Mouse (Mus musculus): ENCODE measurements around the gene Zcchc12. TPM values are rescaled to one million over a fixed set of nuclear protein-coding genes. Genes with fewer than 3 reads are reported as not detected.

Zcchc12 gene
- 7.8 and 8.8 TPM in 2 replicates for polyA plus RNA-seq (2014; fragmentation: Nextera tagmentation; extraction: Ambion mirVana)

- Histone ChIP-seq H3K4me2 (ENCODE audit: low read depth, severe bottlenecking) (peak within 1 kb of the TSS; percentile 43), H3K9me3 (ENCODE audit: control insufficient read depth, low read length) (no peaks in the 10 kb centered on the region), H3K27ac (replicated peaks; ENCODE audit: low read depth, low read length) (no peak within 1 kb of the TSS), H3K27me3 (ENCODE audit: control insufficient read depth, insufficient read depth, low read length) (no peaks in the 10 kb centered on the region), H3K4me3 (ENCODE audit: low read depth, low read length) (peak within 1 kb of the TSS; percentile 19; the same call in 1 of the 2 replicates), H3K36me3 (ENCODE audit: control insufficient read depth, insufficient read depth, low read length) (no peaks in the 10 kb centered on the region), H3K9ac (ENCODE audit: low read length) (no peak within 1 kb of the TSS), H3K4me1 (ENCODE audit: control insufficient read depth, insufficient read depth, low read length) (no peaks in the 10 kb centered on the region)
- ATAC-seq (ENCODE audit: insufficient number of reproducible peaks, low FRiP score, low TSS enrichment, low read depth) (peak; percentile 58), DNase-seq (ENCODE audit: low spot score) (peak; percentile 51)
- WGBS: 21% methylated on average over 28 of the region's 28 CpGs
Observed at GRCm38 (mm10) chrX:36195736-36196525, at the start of gene Zcchc12. TSS of gene Zcchc12 (plus strand) at chrX:36195904.

- no peak overlapping the region for H3K27ac ChIP-seq (replicated peaks; ENCODE audit: low read depth, low read length)
- DNase-seq (ENCODE audit: low spot score) (no peak), ATAC-seq (ENCODE audit: insufficient number of reproducible peaks, low FRiP score, low TSS enrichment, low read depth) (no peak)
- no peaks in the 10 kb centered on the region for H3K9me3 ChIP-seq (ENCODE audit: control insufficient read depth, low read length)
- no peak overlapping the region for H3K4me3 ChIP-seq (ENCODE audit: low read depth, low read length)
- no peak overlapping the region for H3K9ac ChIP-seq (ENCODE audit: low read length)
- H3K4me1 ChIP-seq (ENCODE audit: control insufficient read depth, insufficient read depth, low read length): no peaks in the 10 kb centered on the region
- 80% methylated on average over 4 of the region's 4 CpGs for WGBS
- H3K36me3 ChIP-seq (ENCODE audit: control insufficient read depth, insufficient read depth, low read length): no peaks in the 10 kb centered on the region
- no peak overlapping the region for H3K4me2 ChIP-seq (ENCODE audit: low read depth, severe bottlenecking)
- no peaks in the 10 kb centered on the region for H3K27me3 ChIP-seq (ENCODE audit: control insufficient read depth, insufficient read depth, low read length)
Observed at GRCm38 (mm10) chrX:36146746-36147145, 49.0 kb upstream of the Zcchc12 start.

- DNase-seq (ENCODE audit: low spot score) (no peak), ATAC-seq (ENCODE audit: insufficient number of reproducible peaks, low FRiP score, low TSS enrichment, low read depth) (no peak)
- no peak overlapping the region for H3K4me2 ChIP-seq (ENCODE audit: low read depth, severe bottlenecking)
- no peaks in the 10 kb centered on the region for H3K36me3 ChIP-seq (ENCODE audit: control insufficient read depth, insufficient read depth, low read length)
- no peak overlapping the region for H3K9ac ChIP-seq (ENCODE audit: low read length)
- no peak overlapping the region for H3K4me3 ChIP-seq (ENCODE audit: low read depth, low read length)
- H3K27ac ChIP-seq (replicated peaks; ENCODE audit: low read depth, low read length): no peak overlapping the region
- H3K9me3 ChIP-seq (ENCODE audit: control insufficient read depth, low read length): no peaks in the 10 kb centered on the region
- no peaks in the 10 kb centered on the region for H3K27me3 ChIP-seq (ENCODE audit: control insufficient read depth, insufficient read depth, low read length)
- H3K4me1 ChIP-seq (ENCODE audit: control insufficient read depth, insufficient read depth, low read length): no peaks in the 10 kb centered on the region
Observed at GRCm38 (mm10) chrX:36150100-36150499, 45.6 kb upstream of the Zcchc12 start.

GRCm38 (mm10) chrX:36156677-36157076 lies 39.0 kb upstream of the Zcchc12 start:
- ATAC-seq (ENCODE audit: insufficient number of reproducible peaks, low FRiP score, low TSS enrichment, low read depth) (no peak), DNase-seq (ENCODE audit: low spot score) (no peak)
- H3K36me3 ChIP-seq (ENCODE audit: control insufficient read depth, insufficient read depth, low read length): no peaks in the 10 kb centered on the region
- no peaks in the 10 kb centered on the region for H3K9me3 ChIP-seq (ENCODE audit: control insufficient read depth, low read length)
- WGBS: 69% methylated on average over 2 of the region's 2 CpGs
- H3K27me3 ChIP-seq (ENCODE audit: control insufficient read depth, insufficient read depth, low read length): no peaks in the 10 kb centered on the region
- H3K4me2 ChIP-seq (ENCODE audit: low read depth, severe bottlenecking): no peak overlapping the region
- no peak overlapping the region for H3K27ac ChIP-seq (replicated peaks; ENCODE audit: low read depth, low read length)
- no peaks in the 10 kb centered on the region for H3K4me1 ChIP-seq (ENCODE audit: control insufficient read depth, insufficient read depth, low read length)
- no peak overlapping the region for H3K9ac ChIP-seq (ENCODE audit: low read length)
- H3K4me3 ChIP-seq (ENCODE audit: low read depth, low read length): no peak overlapping the region

- no peaks in the 10 kb centered on the region for H3K36me3 ChIP-seq (ENCODE audit: control insufficient read depth, insufficient read depth, low read length)
- H3K4me3 ChIP-seq (ENCODE audit: low read depth, low read length): no peak overlapping the region
- WGBS: 21% methylated on average over 4 of the region's 4 CpGs
- no peak overlapping the region for H3K27ac ChIP-seq (replicated peaks; ENCODE audit: low read depth, low read length)
- DNase-seq (ENCODE audit: low spot score) (peak; percentile 21), ATAC-seq (ENCODE audit: insufficient number of reproducible peaks, low FRiP score, low TSS enrichment, low read depth) (no peak)
- H3K4me1 ChIP-seq (ENCODE audit: control insufficient read depth, insufficient read depth, low read length): no peaks in the 10 kb centered on the region
- H3K9me3 ChIP-seq (ENCODE audit: control insufficient read depth, low read length): no peaks in the 10 kb centered on the region
- H3K9ac ChIP-seq (ENCODE audit: low read length): no peak overlapping the region
- H3K27me3 ChIP-seq (ENCODE audit: control insufficient read depth, insufficient read depth, low read length): no peaks in the 10 kb centered on the region
- no peak overlapping the region for H3K4me2 ChIP-seq (ENCODE audit: low read depth, severe bottlenecking)
Observed at GRCm38 (mm10) chrX:36161567-36161966, 34.1 kb upstream of the Zcchc12 start.

- ATAC-seq (ENCODE audit: insufficient number of reproducible peaks, low FRiP score, low TSS enrichment, low read depth) (no peak), DNase-seq (ENCODE audit: low spot score) (peak; percentile 51)
- Histone ChIP-seq H3K9me3 (ENCODE audit: control insufficient read depth, low read length) (no peaks in the 10 kb centered on the region), H3K4me1 (ENCODE audit: control insufficient read depth, insufficient read depth, low read length) (no peaks in the 10 kb centered on the region), H3K9ac (ENCODE audit: low read length) (no peak overlapping the region), H3K27me3 (ENCODE audit: control insufficient read depth, insufficient read depth, low read length) (no peaks in the 10 kb centered on the region), H3K4me3 (ENCODE audit: low read depth, low read length) (no peak overlapping the region), H3K4me2 (ENCODE audit: low read depth, severe bottlenecking) (no peak overlapping the region), H3K27ac (replicated peaks; ENCODE audit: low read depth, low read length) (no peak overlapping the region), H3K36me3 (ENCODE audit: control insufficient read depth, insufficient read depth, low read length) (no peaks in the 10 kb centered on the region)
Observed at GRCm38 (mm10) chrX:36183625-36184024, 12.1 kb upstream of the Zcchc12 start.

- 73% methylated on average over 5 of the region's 5 CpGs for WGBS
- H3K4me3 ChIP-seq (ENCODE audit: low read depth, low read length): no peak overlapping the region
- no peak overlapping the region for H3K27ac ChIP-seq (replicated peaks; ENCODE audit: low read depth, low read length)
- DNase-seq (ENCODE audit: low spot score) (no peak), ATAC-seq (ENCODE audit: insufficient number of reproducible peaks, low FRiP score, low TSS enrichment, low read depth) (no peak)
- no peaks in the 10 kb centered on the region for H3K36me3 ChIP-seq (ENCODE audit: control insufficient read depth, insufficient read depth, low read length)
- no peak overlapping the region for H3K9ac ChIP-seq (ENCODE audit: low read length)
- H3K27me3 ChIP-seq (ENCODE audit: control insufficient read depth, insufficient read depth, low read length): no peaks in the 10 kb centered on the region
- no peaks in the 10 kb centered on the region for H3K9me3 ChIP-seq (ENCODE audit: control insufficient read depth, low read length)
- no peaks in the 10 kb centered on the region for H3K4me1 ChIP-seq (ENCODE audit: control insufficient read depth, insufficient read depth, low read length)
- H3K4me2 ChIP-seq (ENCODE audit: low read depth, severe bottlenecking): no peak overlapping the region
Observed at GRCm38 (mm10) chrX:36186036-36186435, 9.7 kb upstream of the Zcchc12 start.

GRCm38 (mm10) chrX:36186443-36186842 lies 9.3 kb upstream of the Zcchc12 start:
- 55% methylated on average over 6 of the region's 6 CpGs for WGBS
- Histone ChIP-seq H3K27me3 (ENCODE audit: control insufficient read depth, insufficient read depth, low read length) (no peaks in the 10 kb centered on the region), H3K4me2 (ENCODE audit: low read depth, severe bottlenecking) (no peak overlapping the region), H3K9ac (ENCODE audit: low read length) (no peak overlapping the region), H3K9me3 (ENCODE audit: control insufficient read depth, low read length) (no peaks in the 10 kb centered on the region), H3K4me3 (ENCODE audit: low read depth, low read length) (no peak overlapping the region), H3K4me1 (ENCODE audit: control insufficient read depth, insufficient read depth, low read length) (no peaks in the 10 kb centered on the region), H3K27ac (replicated peaks; ENCODE audit: low read depth, low read length) (no peak overlapping the region), H3K36me3 (ENCODE audit: control insufficient read depth, insufficient read depth, low read length) (no peaks in the 10 kb centered on the region)
- no peak for ATAC-seq (ENCODE audit: insufficient number of reproducible peaks, low FRiP score, low TSS enrichment, low read depth)
- DNase-seq (ENCODE audit: low spot score): no peak

GRCm38 (mm10) chrX:36193951-36194350 lies 1.8 kb upstream of the Zcchc12 start:
- ATAC-seq (ENCODE audit: insufficient number of reproducible peaks, low FRiP score, low TSS enrichment, low read depth) (no peak), DNase-seq (ENCODE audit: low spot score) (no peak)
- no peak overlapping the region for H3K4me2 ChIP-seq (ENCODE audit: low read depth, severe bottlenecking)
- no peaks in the 10 kb centered on the region for H3K9me3 ChIP-seq (ENCODE audit: control insufficient read depth, low read length)
- no peaks in the 10 kb centered on the region for H3K4me1 ChIP-seq (ENCODE audit: control insufficient read depth, insufficient read depth, low read length)
- 39% methylated on average over 6 of the region's 6 CpGs for WGBS
- H3K4me3 ChIP-seq (ENCODE audit: low read depth, low read length): no peak overlapping the region
- no peak overlapping the region for H3K27ac ChIP-seq (replicated peaks; ENCODE audit: low read depth, low read length)
- H3K9ac ChIP-seq (ENCODE audit: low read length): no peak overlapping the region
- no peaks in the 10 kb centered on the region for H3K27me3 ChIP-seq (ENCODE audit: control insufficient read depth, insufficient read depth, low read length)
- no peaks in the 10 kb centered on the region for H3K36me3 ChIP-seq (ENCODE audit: control insufficient read depth, insufficient read depth, low read length)
